Mouse (Mus musculus) cortical plate, adult 2 months (tissue): ENCODE results near the gene Susd6.
"Not testable (repeated sequence)": the region's sequence is repeated elsewhere in the genome, so short reads cannot be mapped to it uniquely, and the experiment has no call there.

Experiments used
- CTCF ChIP-seq: fragments of 200-500 bp; IDR thresholded peaks from 2 replicates; pipeline ENCODE4 v1.5.1; 2011; ENCODE audit warnings: mild to moderate bottlenecking, control low read depth, low read length; ENCODE audit not compliant: insufficient read depth; ENCODE audit errors: extremely low read depth
- POLR2A ChIP-seq: fragments of 200-500 bp; IDR thresholded peaks from 2 replicates; pipeline ENCODE4 v1.6.1; 2011; ENCODE audit warnings: mild to moderate bottlenecking, low read length, control low read depth; ENCODE audit not compliant: insufficient read depth; ENCODE audit errors: extremely low read depth

DNA sequence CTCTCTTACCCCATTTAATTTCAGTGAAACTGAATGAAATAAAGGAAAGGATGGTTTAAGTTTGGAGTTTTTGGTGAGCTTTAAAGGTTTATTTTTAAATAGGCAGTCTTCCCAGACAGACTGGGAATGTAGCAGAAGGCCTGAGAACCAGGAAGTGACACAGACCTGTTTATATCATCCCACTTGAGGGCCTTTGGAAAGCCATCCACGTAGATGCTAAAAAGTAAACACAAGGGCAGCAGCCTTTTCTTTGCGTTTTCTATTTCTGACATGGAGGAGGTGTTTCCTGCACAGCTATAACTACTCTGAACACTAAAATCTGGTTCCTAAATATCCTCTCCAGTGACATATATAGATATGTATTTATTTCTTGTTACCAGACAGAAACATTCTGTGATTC, 28.7 kb downstream of the Susd6 start:
- not testable (repeated sequence) for TF ChIP-seq CTCF, POLR2A
